Mouse (Mus musculus) large intestine, adult 2 months (tissue): ENCODE results near the gene Naglu. TPM values are rescaled to one million over a fixed set of nuclear protein-coding genes. Genes with fewer than 3 reads are reported as not detected.
"Not testable (repeated sequence)": the region's sequence is repeated elsewhere in the genome, so short reads cannot be mapped to it uniquely, and the experiment has no call there.

Experiments used
- DNase-seq: peaks from one replicate; pipeline ENCODE4 v3.0.0-alpha.2; 2012; ENCODE audit warnings: low read depth, low spot score
- WGBS: fragments of 180-500 bp; shearing (Covaris S2); methylation state at CpG from one replicate; pipeline ENCODE4 v1.1.7; 2018; 5-methylcytosine and 5-hydroxymethylcytosine counted together
- polyA plus RNA-seq: library from polyadenylated mRNA; depleted of rRNA; stranded (reverse); fragments of >200 nt; gene quantifications from 2 replicates; pipeline ENCODE4 v1.2.3, GENCODE M21; 2012; rRNA removed

Gene Naglu
- polyA plus RNA-seq, 1 experiment, result 12.9 TPM

- DNase-seq, result no peak
- under 1% methylated on average over 39 of the region's 39 CpGs for WGBS
These were observed 49.4 kb downstream of the Naglu start for GRCm38 (mm10) chr11:101119131-101119760.

GRCm38 (mm10) chr11:101119761-101120544 is 50.1 kb downstream of the Naglu start, which contains the start of the genes Retreg3 and Tubg1:
Retreg3 (minus strand) TSS chr11:101119893.
Tubg1 (plus strand) TSS chr11:101119938.
- WGBS, result under 1% methylated on average over 61 of the region's 61 CpGs

GRCm38 (mm10) chr11:101120545-101121188 is 50.9 kb downstream of the Naglu start:
- WGBS, result 15% methylated on average over 19 of the region's 19 CpGs
- no peak for DNase-seq

More at GRCm38 (mm10) chr11:101119761-101120544, 50.1 kb downstream of the Naglu start, which contains the start of the genes Retreg3 and Tubg1:
- peak; percentile 94 for DNase-seq

- WGBS, result 95% methylated on average over 8 of the region's 8 CpGs
These were observed 54.7 kb downstream of the Naglu start for GRCm38 (mm10) chr11:101124494-101124893.

GRCm38 (mm10) chr11:101125008-101125407 is 55.2 kb downstream of the Naglu start:
- DNase-seq, result not testable (repeated sequence)
- 92% methylated on average over 9 of the region's 9 CpGs for WGBS

More at GRCm38 (mm10) chr11:101124494-101124893, 54.7 kb downstream of the Naglu start:
- not testable (repeated sequence) for DNase-seq

- no peak for DNase-seq
- WGBS, result 93% methylated on average over 1 of the region's 1 CpGs
These were observed 57.3 kb downstream of the Naglu start for GRCm38 (mm10) chr11:101127075-101127474.

Other genes starting within 250 kb of the Naglu start
- gene Stat5b, start 219.3 kb upstream of the Naglu start, polyA plus RNA-seq, result 9.5 and 14.2 TPM in 2 replicates
- 6.4 and 8.3 TPM in 2 replicates for gene Stat5a, start 210.7 kb upstream of the Naglu start, polyA plus RNA-seq
- 102 and 120 TPM in 2 replicates for gene Stat3, start 130.5 kb upstream of the Naglu start, polyA plus RNA-seq
- gene Cavin1, start 99.1 kb upstream of the Naglu start, polyA plus RNA-seq, result 33.4 and 36.4 TPM in 2 replicates
- gene Atp6v0a1, start 60.6 kb upstream of the Naglu start, polyA plus RNA-seq, result 48.4 and 73.0 TPM in 2 replicates
- gene Hsd17b1, start 8.4 kb downstream of the Naglu start, polyA plus RNA-seq, result 0.26 and 0.29 TPM in 2 replicates
- 38.1 and 46.5 TPM in 2 replicates for gene Coasy, start 12.6 kb downstream of the Naglu start, polyA plus RNA-seq
- 144 and 164 TPM in 2 replicates for gene Mlx, start 17.3 kb downstream of the Naglu start, polyA plus RNA-seq
- gene Psmc3ip, start 25.4 kb downstream of the Naglu start, polyA plus RNA-seq, result 1.3 and 1.7 TPM in 2 replicates
- gene Retreg3, start 49.9 kb downstream of the Naglu start, polyA plus RNA-seq, result 53.7 and 67.9 TPM in 2 replicates
- 14.4 and 17.8 TPM in 2 replicates for gene Tubg1, start 49.9 kb downstream of the Naglu start, polyA plus RNA-seq
- 1.8 and 2.3 TPM in 2 replicates for gene Tubg2, start 85.9 kb downstream of the Naglu start, polyA plus RNA-seq
- 2.4 and 2.6 TPM in 2 replicates for gene Cntnap1, start 100.5 kb downstream of the Naglu start, polyA plus RNA-seq
- gene Plekhh3, start 101.3 kb downstream of the Naglu start, polyA plus RNA-seq, result 22.9 and 31.4 TPM in 2 replicates
- gene Ccr10, start 105.4 kb downstream of the Naglu start, polyA plus RNA-seq, result 9.2 and 16.9 TPM in 2 replicates
- gene Ezh1, start 156.5 kb downstream of the Naglu start, polyA plus RNA-seq, result 22.1 and 30.6 TPM in 2 replicates
- gene Ramp2, start 176.0 kb downstream of the Naglu start, polyA plus RNA-seq, result 38.9 and 40.8 TPM in 2 replicates
- 80.6 and 82.2 TPM in 2 replicates for gene Vps25, start 183.7 kb downstream of the Naglu start, polyA plus RNA-seq
- 4.5 and 5.1 TPM in 2 replicates for gene Wnk4, start 190.6 kb downstream of the Naglu start, polyA plus RNA-seq
- 0.21 and 0.37 TPM in 2 replicates for gene Cntd1, start 209.0 kb downstream of the Naglu start, polyA plus RNA-seq
- 336 and 344 TPM in 2 replicates for gene Coa3, start 209.1 kb downstream of the Naglu start, polyA plus RNA-seq
- gene Becn1, start 232.3 kb downstream of the Naglu start, polyA plus RNA-seq, result 59.8 and 107 TPM in 2 replicates
- 52.4 and 56.6 TPM in 2 replicates for gene Psme3, start 246.2 kb downstream of the Naglu start, polyA plus RNA-seq